Mouse (Mus musculus): ENCODE data around the gene Rpa2.

DNA sequence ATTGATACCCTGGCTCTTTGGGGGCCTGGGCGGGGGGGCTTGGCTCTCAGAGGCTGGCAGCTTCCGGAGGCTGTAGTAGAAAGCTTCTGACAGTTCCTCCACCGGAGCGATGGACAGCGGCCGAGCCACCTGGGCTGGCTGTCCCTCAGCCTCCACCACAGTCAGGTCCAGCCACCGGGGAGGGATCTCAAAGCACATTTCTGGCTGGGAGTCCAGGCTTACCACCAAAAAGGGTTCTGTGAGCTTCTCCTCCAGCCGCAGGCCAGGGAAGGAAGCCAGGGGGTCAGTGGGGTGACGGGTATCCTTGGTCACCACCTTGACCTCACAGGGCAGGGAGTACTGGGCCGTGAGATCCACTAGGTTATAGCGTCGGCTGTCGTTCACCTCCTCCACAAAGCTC, 17.1 kb downstream of the Rpa2 start:
- TF ChIP-seq GATA1 (IDR thresholded peaks at IDR 0.05; ENCODE audit: borderline replicate concordance, low read length) (no peak), FLI1 (IDR thresholded peaks at IDR 0.05; ENCODE audit: low read length) (no peak)

Measured in megakaryocyte, embryonic 14.5 days (primary cell).